Mouse (Mus musculus) forelimb bud, embryonic 11.5 days (tissue): ENCODE results near the gene Hoxa5.

Source experiments
- DNase-seq: peaks from one replicate; pipeline ENCODE4 v3.0.0-alpha.2; 2012; ENCODE audit warnings: low read depth, low spot score

Hoxa5 gene

DNA sequence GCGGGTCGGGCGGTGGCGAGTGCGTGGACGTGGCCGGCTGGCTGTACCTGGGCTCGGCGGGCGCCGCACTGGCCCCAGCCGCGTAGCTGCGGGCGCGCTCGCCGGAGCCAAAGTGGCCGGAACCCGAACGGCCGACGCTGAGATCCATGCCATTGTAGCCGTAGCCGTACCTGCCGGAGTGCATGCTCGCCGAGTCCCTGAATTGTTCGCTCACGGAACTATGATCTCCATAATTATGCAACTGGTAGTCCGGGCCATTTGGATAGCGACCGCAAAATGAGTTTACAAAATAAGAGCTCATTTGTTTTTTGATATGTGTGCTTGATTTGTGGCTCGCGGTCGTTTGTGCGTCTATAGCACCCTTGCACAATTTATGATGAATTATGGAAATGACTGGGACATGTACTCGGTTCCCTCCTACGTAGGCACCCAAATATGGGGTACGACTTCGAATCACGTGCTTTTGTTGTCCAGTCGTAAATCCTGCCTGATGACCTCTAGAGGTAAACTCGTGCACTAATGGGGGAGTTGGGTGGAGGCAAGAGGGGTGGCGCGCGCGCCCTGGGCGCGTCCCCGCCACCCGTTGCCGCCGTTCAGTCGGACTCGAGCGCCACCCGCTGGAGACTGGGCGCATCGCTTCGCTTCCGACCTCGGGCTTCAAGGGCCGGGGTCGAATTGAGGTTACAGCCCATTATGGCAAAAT lies at the start of gene Hoxa5:
Gene Hoxa5 (minus strand): TSS at position 538 of the 703 bp plus-strand sequence.
- peak; percentile 95 for DNase-seq

DNA sequence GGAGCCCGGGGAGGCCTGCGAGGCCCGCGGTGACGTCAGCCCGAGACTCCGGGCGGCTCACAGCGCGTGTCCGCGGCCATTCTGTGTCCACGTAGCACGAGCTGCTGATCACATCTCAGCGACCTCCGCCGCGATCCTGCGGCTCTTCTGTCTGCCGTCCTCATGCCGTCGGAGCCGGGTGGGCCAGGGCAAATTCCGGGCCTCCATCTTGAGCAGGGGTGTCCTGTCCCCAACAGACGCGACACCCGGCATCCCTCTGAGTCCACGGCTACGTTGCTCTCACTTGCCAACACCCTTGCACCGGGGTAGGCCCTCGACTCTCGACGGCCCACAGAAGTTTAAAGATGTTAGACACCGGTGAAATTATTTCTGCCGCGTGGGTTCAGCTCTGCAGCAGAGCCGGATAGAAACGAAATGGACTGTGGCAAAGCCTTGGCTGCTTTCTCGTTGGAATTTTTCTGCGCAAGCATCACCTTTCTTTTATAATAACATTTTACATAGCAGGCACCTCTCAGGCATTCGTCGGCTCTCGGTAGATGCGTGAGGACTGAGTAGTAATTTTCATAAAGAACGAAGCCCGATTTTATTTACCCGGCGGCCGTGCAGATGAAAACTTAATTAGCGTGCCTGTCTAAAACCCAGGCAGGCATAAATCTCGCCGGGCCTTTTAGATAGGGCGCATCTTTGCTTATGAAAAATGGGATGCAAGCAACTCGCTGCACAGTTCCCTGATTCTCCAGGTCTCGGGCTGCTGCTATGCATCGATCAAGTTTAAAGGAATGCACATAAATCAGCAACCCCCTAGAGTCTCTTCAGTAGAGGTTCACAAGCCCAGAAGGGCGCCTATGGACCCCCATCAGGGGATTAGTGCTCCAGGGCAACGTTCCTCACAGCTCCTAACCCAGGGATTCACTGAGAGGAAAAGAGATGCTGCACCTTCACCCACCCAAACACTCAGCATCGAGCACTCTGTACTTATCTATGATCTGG lies 49.4 kb upstream of the Hoxa5 start:
- no peak for DNase-seq

DNA sequence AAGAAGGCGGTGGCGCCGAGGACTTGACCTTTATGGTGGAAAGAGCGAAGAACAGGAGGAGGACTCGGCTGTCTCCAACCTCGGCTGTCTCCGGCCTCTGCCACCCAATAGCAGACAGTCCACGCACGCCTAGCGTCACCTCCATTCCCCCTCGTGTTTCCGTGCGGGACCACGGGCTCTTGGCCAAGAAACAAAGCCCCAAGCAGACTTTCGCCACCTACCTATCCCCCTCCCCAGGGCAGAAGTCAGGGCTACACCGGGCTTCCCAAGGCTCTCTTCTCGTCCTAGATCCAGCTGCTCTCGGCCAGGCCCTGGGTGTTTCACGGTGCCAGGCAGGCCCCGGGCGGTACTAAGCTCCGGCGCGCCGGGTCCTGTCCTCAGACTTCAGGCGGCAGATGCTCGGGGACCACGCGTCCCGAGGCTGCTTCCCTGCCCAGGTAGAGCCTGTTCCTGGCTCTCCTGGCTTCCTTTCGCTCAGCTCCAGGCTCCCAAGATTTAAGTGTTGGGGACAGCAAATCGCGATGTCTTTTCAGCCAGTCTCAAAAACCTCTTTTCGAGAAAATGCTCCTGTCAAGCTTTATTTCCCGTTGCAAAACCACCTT lies 48.5 kb upstream of the Hoxa5 start:
- no peak for DNase-seq

DNA sequence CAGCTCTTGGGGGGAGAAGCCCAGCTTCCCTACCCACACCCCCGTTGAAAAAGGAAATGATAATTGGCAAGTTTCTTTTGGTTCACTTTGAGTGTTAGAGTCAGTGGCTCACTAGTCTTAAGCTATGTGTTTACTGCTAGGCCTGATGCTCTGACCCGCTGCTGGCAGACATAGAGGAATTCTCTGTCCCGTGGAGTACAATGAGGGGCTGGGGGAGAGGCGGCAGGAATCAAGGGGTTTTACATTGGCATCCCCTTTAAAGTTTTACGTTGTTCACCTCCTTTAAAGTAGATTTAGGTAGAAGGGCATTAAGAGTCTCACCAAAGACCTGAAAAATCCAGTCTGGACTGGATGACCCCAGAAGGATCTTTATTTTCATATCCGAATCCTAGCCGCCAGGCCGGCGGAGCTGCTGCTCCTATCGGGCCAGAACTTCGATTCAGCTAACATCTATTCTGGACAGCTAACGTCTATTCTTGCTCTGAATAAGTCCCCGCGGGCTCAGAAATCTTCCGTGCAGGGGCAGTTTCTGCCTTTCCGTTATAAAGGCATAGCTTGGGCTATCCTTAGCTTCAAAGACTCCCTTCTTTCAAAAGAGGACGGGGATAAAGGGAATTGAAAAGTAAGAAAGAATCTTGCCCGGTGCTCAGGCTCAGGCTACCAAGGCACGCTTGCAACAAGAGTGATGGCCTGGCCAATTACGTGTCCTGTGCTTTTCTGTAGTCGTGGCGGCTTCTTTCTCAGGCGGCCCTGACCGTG lies 47.8 kb upstream of the Hoxa5 start:
- DNase-seq: no peak

DNA sequence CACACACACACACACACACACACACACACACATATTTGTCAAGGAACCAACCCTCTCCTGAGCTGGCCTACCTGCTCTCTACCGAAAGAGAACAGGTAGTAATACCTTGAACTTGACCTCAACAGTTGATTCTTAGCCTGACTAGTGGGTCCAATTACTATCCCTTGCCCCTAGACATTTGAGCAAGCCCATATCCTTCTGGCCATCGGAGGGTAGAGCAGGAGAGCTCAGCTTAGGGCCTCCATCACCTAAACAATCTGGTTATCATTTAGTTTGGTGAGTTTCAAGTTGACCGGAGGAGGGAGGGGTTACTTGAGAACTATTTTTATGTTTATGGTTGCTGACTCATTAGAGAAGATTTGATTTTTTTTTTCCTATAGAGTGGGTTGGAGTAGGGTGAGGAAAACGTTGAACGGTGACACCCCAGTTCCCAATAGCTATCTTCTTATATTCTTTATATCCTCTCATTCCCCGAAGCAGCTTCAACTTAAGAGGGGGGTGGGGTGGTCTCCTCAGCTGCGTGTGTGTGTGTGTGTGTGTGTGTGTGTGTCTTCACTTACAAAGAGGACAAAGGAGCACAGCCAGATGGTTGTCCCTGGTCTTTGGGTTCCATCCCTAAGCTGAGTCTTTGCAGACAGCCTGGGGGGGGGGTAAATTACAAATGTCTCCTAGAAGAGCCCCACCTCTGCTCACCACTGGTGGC lies 46.9 kb upstream of the Hoxa5 start:
- DNase-seq: no peak

DNA sequence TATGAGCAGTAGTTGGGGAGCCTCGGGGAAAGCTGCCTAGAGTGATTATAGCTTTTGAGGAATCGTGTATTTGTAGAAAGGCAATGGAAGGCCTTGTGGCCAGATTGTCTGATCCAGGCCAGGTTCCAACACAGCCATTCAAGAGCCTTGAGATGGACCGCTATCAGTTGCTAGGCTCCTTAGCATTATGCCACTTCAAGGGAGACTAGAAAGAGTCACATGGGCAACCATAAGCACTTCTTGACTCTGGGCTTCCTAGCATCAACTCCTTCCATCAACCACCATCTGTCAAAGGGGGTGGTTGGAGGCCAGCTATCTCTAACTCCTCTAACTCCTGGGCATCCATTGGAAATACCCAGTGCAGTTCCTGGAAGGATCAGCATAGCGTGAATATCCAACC lies 45.4 kb upstream of the Hoxa5 start:
- no peak for DNase-seq

DNA sequence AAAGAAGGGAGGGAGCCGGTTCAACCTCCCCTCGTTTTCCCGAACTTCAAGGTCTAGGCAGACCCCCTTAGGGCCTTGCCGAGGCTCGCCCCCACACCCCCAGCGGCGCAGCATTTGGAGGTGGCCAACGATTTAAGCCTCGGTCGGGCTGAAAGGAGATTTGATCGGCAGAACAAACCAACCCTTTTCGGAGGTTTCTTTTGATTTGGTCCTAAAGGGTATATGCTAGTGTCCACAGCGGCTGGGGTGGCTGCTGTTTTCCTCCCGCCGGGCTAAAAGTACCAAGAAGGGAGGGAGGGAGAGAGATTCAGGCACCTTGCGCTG lies 45.0 kb upstream of the Hoxa5 start:
- DNase-seq: no peak

DNA sequence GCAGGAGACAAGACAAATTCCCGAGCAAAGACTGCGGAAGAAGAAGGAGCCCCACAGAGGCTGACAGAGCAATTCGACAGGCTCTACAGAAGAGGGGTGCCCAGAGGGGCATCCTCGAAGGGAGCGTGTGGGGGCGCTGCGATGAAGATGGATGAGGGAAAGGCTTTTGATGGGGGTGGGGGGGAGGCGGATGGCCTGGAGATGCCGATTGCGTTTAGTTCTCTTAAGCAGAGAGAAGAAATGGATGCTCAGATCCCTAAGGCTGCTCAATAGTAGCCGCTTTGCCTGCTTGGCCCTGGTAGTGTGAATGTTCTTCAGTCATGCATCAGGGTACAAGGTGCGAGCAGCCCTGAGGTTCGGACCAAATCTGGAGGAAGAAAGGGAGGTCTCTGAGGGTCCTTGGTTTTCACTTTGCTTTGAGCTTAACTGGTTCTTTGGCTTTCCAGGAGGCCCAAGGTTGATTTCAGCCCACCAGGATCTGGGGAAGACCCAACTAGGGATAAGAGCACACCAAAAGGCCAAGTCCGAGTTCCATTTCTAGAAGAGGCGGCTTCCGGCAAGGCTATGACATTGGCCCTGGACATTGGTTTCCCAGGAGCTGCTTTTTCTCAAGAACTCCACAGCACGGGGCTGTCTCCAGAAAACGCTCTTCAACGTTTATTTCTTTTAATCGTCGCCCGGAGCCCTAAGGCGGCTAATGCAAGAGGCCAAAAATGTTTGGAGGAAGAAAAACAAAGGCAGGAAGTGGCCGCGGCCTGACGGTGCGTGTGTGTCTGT lies 44.4 kb upstream of the Hoxa5 start:
- no peak for DNase-seq

DNA sequence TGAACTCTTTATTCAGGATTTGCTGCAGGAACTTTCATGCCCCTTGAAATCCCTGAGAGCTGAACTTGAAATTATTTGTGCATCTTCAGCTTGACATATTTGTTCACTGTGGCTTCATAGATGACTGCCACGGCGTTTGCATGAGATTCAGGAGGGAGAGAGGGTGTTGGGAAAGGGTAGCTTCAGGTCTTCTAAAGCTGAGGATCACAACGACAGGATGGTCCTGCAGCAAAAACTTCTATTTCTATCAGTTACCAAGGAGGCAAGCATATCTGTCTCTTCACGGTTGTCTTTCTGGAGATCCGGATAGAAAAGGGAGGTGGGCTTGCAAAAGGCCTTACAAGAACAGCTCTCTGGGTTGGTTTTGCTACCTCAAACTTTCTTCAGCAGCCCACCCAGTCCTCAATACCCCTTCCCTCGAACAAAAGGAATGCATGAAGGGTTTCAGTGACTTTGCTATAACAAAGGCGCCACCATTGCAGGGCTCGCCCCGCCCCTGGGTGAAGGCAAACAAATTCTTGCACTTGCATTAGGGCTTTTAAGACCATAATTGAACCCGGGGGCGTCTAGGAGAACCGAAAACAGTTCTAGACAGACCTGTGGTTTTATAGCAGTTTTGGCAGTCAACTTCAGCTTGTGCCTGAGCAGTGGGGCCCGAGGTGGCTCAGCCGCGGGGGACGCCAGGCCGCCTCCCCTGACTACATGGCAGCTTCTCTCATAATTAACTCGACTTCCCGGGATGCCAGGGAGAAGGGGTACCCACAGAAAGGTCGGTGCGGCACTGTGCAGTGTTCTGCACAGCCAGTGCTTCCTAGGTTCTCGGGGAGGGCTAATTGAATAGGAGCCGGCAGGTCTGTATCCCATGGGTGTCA lies 43.6 kb upstream of the Hoxa5 start:
- DNase-seq: no peak

DNA sequence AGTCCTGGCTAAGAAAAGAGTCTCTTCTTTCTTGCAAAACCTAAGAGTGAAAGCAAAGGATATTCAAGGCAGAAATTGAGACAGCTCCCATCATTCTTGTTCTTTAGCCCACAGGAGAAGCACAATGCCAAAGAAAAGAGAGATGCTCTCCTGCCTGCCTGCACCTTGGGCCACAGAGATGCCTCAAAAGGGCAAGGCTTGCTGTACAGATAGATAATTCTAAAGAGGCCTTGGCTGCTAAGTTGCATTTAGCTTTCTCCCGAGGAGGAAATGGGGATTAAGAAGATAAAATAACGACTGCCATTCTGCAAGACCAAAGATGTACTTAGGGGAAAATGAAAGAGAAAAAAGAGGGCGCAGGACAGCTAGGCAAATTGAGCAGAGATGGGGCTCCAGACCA lies 42.5 kb upstream of the Hoxa5 start:
- no peak for DNase-seq

DNA sequence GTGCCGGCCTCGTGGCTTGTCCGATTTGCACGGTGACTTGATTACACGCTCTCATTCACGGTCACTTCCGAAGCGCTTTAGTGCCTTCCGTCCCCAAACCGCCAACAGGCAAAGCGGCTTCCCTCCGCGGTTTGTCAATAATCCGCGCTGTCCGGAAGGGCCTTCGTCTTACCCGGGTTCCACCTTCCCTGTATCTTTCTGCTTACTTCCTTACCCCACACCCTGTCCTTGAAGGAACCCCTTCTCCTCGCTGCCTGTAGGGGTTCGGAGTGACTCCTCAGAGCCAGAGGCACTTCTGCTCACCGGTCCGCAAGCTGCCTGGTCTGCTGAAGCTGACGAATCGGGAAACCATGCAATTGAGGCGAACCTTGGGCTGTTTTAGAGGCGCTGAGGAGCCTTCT lies 42.0 kb upstream of the Hoxa5 start:
- DNase-seq: no peak

DNA sequence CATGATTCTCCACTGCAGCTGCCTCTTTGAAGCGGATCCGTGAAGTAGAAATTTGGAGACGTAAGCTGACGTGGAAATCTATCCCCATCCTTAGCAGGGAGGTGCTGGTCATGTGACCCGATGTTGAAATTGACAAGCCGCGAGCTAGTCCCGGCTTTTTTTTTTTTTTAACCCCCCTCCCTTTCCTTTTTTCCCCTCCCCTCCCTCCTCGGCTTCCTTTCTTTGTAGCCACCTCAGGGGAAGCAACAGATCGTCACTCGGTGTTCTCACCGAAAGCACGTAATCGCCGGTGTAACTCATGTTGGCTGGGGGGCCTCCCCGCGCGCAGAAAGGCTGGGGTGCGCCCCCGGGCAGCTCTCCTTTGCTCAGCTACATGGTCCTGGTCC lies 41.4 kb upstream of the Hoxa5 start, which contains the start of gene Hoxa11:
Gene Hoxa11 (minus strand): TSS at position 54 of the 386 bp plus-strand sequence.
- DNase-seq: peak; percentile 83

DNA sequence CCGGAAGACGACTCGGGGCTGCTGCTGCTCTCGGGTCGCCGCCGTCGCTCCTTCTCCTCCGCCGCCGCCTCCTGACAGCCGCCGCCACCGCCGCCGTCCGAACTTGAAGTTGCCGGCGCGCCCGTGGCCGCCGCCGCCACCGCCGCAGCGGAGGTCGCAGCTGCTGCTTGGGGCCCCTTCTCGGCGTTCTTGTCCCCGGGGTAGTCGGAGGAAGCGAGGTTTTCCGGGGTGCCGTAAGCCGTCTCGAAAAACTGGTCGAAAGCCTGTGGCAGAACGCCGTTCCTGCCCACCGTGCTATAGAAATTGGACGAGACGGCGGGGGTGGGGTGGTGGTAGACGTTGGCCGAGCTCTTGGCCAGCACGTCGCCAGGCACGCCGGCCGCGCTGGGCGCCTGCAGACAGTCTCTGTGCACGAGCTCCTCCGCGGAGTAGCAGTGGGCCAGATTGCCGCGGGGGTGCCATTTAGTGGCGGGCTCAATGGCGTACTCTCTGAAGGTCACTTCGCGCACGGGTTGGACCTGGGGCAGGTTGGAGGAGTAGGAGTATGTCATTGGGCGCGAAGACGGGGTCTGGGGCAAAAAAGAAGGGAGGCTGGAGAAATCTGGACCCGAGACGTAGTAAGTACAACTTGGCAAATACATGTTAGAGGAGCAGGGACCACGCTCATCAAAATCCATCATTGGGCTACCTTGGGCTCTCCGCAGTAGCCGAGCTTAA lies 40.8 kb upstream of the Hoxa5 start:
- DNase-seq: no peak

DNA sequence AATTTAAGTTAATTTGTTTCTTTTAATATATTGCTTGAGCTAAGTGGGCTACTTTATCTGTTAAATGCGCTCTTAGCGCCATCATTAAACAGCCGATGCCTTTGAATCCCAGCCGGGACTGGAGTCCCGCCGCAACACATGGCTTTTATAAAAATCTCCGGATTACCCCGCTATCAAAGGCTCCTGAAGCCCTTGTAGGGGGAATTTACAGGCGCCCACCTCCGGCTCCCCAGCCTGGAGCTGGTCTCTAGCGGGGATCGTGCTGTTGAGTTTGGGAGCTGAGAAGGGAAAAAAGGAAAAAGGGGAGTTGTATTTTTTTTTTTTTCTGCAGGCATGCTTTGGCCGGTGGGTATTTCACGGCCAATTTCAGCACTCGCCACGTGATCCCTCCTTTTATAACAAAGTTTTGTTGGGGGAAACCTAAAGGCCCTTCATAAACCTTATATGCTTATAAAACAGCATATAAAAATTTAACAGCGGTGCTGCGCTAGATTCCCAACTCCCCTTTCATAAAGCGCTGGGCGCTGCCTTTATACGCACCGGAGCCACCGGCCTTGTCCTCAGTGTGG lies 40.2 kb upstream of the Hoxa5 start:
- no peak for DNase-seq

DNA sequence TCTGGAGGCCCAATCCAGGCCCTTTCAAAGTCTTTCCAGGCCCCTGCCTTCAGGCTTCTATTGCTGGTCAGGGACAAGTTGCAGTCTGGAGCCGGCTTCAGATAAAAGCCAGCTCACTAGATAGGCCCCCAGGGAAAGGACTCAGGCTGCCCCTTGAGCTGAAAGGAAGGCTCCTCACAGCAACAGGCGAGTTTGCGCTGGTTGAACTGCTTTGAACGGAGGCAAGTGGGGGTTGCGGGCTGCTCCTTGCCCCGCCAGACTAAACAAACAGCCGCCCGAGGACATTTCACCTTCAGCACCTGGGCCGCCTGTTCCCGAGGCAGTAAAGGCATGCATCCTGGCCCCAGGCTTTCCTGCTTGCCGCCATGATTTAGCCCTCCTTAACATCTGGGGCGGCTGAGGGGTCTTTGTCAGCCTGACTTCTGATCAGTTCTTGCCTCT lies 39.3 kb upstream of the Hoxa5 start:
- DNase-seq: no peak

DNA sequence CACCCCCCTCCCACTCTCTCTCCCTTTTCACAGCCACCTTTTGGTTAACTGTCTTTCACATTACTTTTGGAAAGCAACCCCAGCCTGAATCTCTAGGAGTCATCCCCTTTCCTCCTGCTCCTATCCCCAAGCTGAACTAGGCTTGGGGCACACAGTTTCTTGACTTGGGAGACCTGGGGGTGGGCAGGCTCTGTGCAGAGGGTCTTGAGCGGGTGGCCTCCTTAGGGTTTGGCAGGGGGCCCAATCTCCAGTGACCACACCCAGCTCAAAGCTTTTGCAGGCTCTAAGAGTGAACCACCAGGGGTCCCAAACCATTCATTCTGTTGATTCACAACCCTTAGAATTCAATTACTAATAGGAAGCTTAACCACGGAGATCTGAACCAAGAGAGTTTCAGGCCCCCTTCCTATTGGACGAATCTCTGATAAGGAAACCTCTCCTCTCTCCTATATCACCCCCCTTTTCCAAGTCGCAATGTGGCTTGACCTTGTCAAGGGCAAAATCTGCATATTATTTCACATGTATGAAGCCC lies 38.5 kb upstream of the Hoxa5 start:
- DNase-seq: no peak

DNA sequence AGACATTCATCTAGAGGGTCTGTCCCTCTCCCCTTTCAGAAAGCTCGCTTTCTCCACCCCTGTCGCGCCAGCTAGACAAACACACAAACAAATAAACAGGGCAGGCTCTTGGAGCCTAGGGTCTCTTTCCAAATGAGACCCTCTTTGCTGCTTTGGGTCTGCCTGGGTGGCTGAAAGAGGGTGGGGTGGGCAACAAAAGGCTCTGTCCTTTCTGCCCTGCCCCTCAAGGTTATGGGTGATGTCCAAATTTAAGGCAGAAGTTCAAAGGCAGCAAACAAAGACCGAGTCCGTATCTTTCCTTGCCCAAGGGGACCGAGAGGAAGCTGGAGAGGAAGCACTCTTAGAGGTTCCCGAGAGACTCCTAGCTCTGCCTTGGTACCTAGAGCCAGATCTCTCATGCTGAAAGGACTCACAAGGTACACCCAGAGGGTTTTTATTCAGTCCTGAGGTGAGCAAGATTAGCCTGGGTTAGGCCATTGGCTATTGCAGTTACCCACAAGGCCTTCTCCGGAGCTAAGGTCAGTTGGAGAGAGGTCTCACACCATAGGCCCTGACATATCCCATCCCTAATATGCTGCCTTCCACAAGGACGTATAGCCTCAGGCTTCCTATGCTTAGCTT lies 36.7 kb upstream of the Hoxa5 start:
- DNase-seq: no peak
